Mouse (Mus musculus) urinary bladder, postnatal 4 days (tissue): ENCODE results near the gene Sh3bp2.

ENCODE experiments used
- DNase-seq, 2 experiments: peaks; one replicate each; pipeline ENCODE4 v3.0.0; 2021 to 2022; ENCODE audit warnings: low spot score in 2 of 2

The Sh3bp2 gene

GRCm38 (mm10) chr5:34525663-34526476 is at the start of gene Sh3bp2:
Gene Sh3bp2 (plus strand): TSS chr5:34525838.
- peak; percentile 92 to 98 for DNase-seq

DNA sequence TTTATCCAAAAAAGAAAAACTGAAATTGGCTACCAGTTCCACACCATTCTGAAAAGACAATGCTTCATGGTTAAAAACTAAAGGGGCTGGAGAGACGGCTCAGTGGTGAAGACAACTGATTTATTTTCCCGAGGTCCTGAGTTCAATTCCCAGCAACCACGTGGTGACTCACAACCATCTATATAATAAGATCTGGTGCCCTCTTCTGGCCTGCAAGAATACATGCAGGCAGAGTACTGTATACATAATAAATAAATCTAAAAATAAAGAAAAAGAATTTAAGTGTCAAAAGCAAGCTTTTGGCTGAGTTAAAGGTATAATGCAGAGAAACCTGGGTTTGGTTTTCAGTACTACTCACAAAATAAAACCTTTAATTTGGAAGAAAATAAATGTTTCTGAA is 44.7 kb upstream of the Sh3bp2 start:
- no peak for DNase-seq

GRCm38 (mm10) chr5:34485731-34486130 is 39.9 kb upstream of the Sh3bp2 start:
- DNase-seq = no peak

DNA sequence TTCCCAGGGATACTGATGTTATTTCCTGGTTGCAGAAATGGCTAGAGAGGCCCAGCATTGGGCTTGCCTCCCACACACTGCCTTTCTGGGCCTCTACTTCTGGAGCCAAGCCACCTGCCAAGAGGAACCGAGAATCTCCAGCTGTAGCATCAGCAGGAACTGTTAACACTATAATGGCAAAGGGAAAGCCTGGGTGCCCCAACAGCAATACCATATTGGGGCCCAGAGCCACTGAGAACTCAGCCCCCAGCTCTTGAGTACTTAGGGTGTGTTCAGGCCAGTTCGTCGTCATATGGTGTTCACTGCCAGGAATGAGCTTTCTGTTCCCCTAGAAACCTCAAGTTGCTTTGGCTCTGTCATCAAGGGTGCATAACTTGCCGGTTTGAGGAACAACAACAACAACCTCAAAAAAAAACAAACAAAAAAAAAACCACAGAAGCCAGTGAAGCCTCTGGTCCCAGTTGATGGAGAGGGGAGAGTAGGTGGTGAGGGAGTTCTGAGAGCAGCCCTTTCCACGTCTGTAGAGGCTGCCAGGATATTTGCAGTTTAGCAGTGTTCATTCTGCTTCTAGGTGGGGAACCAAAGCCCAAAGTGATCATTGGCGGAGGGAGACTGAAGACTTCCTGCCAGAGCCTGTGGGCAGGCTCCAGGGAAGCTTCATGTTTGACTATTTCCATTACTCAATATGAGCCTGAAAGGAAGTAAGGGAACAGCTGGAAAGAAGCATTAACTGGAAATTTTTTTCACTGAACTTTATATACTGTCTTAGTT is 38.1 kb upstream of the Sh3bp2 start:
- peak in 1 of 2 experiments; percentile 28 for DNase-seq

- no peak for DNase-seq
Measured at GRCm38 (mm10) chr5:34488741-34489417, 36.8 kb upstream of the Sh3bp2 start.

GRCm38 (mm10) chr5:34489418-34489787 is 36.2 kb upstream of the Sh3bp2 start:
- DNase-seq = no peak

DNA sequence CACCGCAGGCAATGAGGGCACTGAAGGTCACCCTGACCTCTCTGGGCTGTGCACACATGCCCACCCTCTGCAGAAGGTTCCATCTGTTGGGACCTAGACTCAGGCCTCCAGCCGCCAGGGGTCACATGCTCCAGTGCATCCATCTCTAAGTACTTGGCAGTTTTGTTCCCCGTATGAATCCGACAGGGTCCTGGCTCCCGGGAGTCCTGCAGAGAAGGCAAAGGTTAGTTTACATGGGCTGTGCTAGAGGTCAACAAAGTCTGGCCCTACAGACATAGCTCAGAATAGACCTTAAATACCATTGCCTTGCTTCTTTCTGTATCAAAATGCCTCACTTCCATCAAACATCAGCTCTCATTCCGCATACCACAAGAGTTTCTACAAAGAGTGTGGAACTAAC is 28.9 kb upstream of the Sh3bp2 start:
- no peak for DNase-seq

DNA sequence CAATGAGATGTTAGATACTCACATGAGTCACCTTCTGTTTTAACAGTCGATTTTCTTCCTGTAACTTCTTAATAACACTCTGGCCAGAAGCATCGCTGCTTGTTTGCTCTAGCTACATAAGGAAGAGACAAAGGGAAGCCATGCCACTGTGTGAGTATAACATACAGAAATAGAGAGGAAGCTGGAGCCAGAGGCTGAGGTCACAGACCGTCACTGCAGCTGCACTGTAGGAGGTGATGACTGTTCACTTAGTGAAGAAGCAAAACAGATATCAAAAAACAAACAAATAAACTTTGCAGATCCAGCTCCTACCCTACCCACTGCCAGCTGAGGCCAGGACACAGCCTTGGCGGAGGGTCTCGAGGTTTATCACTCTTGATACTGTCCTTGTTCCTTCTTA is 24.8 kb upstream of the Sh3bp2 start:
- no peak for DNase-seq

DNA sequence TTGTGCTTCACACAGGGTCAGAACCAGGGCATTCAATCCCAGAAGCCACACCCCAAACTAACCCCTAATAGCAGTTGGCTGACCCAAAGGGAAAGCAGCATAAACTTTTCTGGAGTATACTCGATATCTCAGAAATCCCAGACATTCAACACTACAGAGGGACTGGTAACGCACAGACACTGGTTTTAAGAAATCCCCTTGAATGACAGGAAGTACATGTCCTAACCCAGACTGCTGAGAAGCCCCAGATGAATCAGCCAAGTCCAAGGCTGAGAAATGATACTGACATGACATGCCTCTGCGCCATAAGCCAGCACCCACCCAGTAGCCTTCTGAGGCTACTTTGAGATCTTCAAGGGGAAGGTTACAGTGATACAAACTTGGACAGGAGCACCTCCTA is 24.1 kb upstream of the Sh3bp2 start:
- no peak for DNase-seq

DNA sequence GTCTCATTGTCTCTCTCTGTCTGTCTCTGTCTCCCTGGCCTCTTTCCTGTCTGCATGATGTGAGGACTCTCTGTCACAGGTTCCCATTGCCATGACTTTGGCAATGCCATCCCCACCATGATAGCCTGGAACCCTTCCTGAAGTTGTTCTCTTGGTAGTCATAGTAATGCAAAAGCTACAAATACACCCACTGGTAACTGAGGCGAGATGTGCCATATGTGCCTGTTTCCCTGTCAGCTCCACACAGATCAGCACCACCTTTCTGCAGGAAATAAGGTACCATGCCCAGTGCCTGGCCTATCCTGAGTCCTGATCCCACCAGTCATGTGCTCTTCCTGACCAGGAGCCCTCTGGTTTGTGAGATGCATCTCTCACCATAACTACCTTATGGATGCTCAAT is 23.2 kb upstream of the Sh3bp2 start:
- DNase-seq = no peak

GRCm38 (mm10) chr5:34502821-34503220 is 22.8 kb upstream of the Sh3bp2 start:
- DNase-seq = no peak

- DNase-seq = no peak
Measured at GRCm38 (mm10) chr5:34512486-34512885, 13.2 kb upstream of the Sh3bp2 start.

GRCm38 (mm10) chr5:34513466-34514217 is 12.0 kb upstream of the Sh3bp2 start, which contains the start of gene Tnip2:
Gene Tnip2 (minus strand): TSS chr5:34513991.
- DNase-seq = peak; percentile 93 to 98

- DNase-seq = no peak
Measured at GRCm38 (mm10) chr5:34514218-34514566, 11.4 kb upstream of the Sh3bp2 start.

- DNase-seq = peak in 1 of 2 experiments; percentile 14
Measured at GRCm38 (mm10) chr5:34515096-34515495, 10.5 kb upstream of the Sh3bp2 start.

- peak; percentile 63 to 80 for DNase-seq
Measured at GRCm38 (mm10) chr5:34517913-34518312, 7.7 kb upstream of the Sh3bp2 start.

- DNase-seq = no peak
Measured at GRCm38 (mm10) chr5:34519389-34519910, 6.2 kb upstream of the Sh3bp2 start.

GRCm38 (mm10) chr5:34520458-34521209 is 5.0 kb upstream of the Sh3bp2 start:
- DNase-seq = no peak

- DNase-seq = no peak
Measured at GRCm38 (mm10) chr5:34521337-34521736, 4.3 kb upstream of the Sh3bp2 start.

DNA sequence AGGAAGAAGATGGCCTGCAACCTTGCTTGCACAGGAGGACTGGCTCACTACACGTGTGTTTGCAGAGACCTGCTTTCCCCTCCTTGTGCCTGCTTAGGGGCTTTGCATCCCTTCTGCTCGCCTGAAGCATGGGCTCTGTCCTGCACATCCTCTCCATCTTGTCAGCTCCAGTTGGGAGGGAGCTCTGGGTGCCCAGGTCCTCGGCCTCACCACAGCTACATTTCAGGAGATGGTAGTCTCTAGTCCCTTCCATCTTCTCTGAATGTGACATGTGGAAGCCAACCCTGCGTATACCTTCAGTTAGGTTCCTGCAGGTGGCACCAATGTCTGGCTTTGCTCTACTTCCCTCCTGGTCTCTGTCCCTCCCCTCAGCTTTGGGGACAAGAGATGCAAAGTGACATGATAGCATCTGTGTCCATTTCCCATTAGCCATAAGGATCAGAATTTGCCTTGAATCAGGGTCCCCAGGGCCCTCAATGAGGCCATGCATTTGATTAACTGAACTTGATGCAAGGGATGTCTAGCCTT is 1.6 kb upstream of the Sh3bp2 start:
- DNase-seq = no peak

DNA sequence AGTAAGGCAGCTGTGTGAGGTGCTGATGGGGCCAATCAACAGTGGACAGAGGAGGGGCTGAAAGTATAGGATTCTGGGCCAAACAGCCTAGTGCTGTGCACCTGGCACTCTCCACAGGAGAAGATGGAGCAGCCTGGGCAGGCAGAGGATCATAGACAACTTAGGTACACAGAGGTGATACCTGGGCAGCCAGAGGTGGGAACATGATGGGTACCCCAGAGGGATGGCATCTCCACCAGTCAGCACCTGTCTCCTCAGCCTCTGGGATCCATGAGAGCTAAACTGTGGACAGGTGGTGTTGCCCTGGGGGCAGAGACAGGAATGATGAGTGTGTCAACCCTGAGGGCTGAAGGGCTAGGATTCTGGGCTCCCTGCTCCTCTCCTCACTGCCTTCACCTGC is 1.1 kb upstream of the Sh3bp2 start:
- DNase-seq = no peak
